Comparison of ENCODE assay signal across 13 mouse cellular contexts in the genomic region with DNA sequence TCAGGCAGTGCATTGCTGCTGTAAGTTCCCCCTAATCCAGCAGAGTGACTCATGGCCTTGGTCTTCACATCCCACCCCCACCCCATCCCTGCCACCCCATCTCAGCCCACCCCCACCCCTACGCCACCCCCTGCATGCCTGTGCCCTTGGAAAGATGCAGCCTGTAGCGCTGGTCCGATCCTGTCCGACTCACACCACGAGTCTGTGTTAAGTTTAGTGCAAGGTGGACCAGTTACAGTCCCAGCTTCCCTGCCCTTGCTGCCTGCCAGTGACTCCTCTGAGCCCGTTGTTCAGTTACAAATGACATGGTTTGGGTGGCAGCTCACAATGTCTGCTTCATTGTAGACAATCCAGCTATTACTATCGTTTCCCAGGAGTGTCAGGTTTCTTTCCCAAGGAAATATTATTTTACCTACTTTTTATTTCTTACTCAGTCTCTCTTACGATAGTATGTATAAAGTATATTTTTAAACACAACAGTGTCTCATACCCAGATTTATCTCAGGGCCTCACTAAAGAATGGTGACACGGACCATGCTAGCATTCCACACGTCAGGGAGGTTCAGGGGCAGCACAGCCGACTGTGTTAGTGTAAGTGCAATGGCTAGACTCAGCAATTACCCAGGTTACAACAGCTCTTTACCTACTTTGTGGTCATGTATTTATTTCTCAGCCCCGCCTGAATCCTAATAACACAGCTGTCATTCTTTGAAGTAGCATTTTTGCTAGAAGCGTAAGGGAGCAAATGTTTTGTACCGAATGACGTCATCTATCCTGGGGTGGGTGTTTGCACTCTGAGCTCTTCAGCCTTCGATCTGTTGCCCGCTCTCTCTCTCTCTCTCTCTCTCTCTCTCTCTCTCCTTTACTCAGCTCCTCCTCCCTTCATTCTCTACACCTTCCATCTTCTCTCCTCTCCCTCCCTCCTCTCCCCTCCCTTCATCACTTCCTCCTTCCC.
DNase-seq lines count a peak whose midpoint lies in the region; ATAC-seq and TF ChIP-seq lines count a peak whose summit lies in the region.
"Had no signal": no experiment of that assay in that cellular context is flagged by ENCODE, and none has a peak within 500 bp of the region (broad histone marks: within the 10 kb centered on the region; RNA-seq: fewer than 3 reads in every experiment).

No protein-coding gene starts in this region.

- H3K9me3 ChIP-seq in heart, postnatal 0 days (replicated peaks; ENCODE audit: control insufficient read depth, low read length) = no peaks in the 10 kb centered on the region
- H3K9me3 ChIP-seq in midbrain, embryonic 10.5 days (replicated peaks) = no peaks in the 10 kb centered on the region
- no peaks in the 10 kb centered on the region for H3K9me3 ChIP-seq in midbrain, embryonic 13.5 days
- no peaks in the 10 kb centered on the region for H3K9me3 ChIP-seq in forebrain, postnatal 0 days (ENCODE audit: low read length)

- intact Hi-C loops in heart, postnatal 10 days (cut with DNase I) = no loop called here
- intact Hi-C loops in left cerebral cortex, postnatal 14 days (cut with DNase I) = no loop called here

- H3K36me3 ChIP-seq in heart, postnatal 0 days (replicated peaks; ENCODE audit: control insufficient read depth, insufficient read depth, low read length) = peaks cover 30% of the 10 kb centered on the region
- H3K36me3 ChIP-seq in midbrain, embryonic 10.5 days = peaks cover 35% of the 10 kb centered on the region
- peaks cover 10% of the 10 kb centered on the region; the same call in 1 of the 2 replicates for H3K36me3 ChIP-seq in midbrain, embryonic 13.5 days
- H3K36me3 ChIP-seq in forebrain, postnatal 0 days (ENCODE audit: insufficient read depth) = no peaks in the 10 kb centered on the region

- no peak for TF ChIP-seq EP300 in heart, postnatal 0 days (IDR thresholded peaks at IDR 0.05; ENCODE audit: low read depth)

- peak overlapping the region; percentile 79 for H3K27ac ChIP-seq in heart, postnatal 0 days (ENCODE audit: low read depth)
- H3K27ac ChIP-seq in midbrain, embryonic 10.5 days (replicated peaks) = peak overlapping the region; percentile 64
- no peak overlapping the region for H3K27ac ChIP-seq in midbrain, embryonic 13.5 days
- no peak overlapping the region for H3K27ac ChIP-seq in forebrain, postnatal 0 days (ENCODE audit: low read depth, low read length)
- H3K27ac ChIP-seq: hindbrain, postnatal 0 days had no signal

- H3K4me2 ChIP-seq in heart, postnatal 0 days (ENCODE audit: low read depth, low read length) = peak overlapping the region; percentile 5; the same call in 1 of the 2 replicates
- H3K4me2 ChIP-seq in midbrain, embryonic 13.5 days (replicated peaks) = no peak overlapping the region
- no peak overlapping the region for H3K4me2 ChIP-seq in forebrain, postnatal 0 days (ENCODE audit: low read depth)

- 25% methylated on average over 17 of the region's 17 CpGs for WGBS in heart, postnatal 0 days
- 83% methylated on average over 17 of the region's 17 CpGs for WGBS in midbrain, embryonic 10.5 days
- 72% methylated on average over 17 of the region's 17 CpGs for WGBS in midbrain, embryonic 13.5 days
- 54% methylated on average over 17 of the region's 17 CpGs for WGBS in forebrain, postnatal 0 days

- TF ChIP-seq CTCF in heart, postnatal 0 days (IDR thresholded peaks at IDR 0.05; ENCODE audit: low read depth) = no peak
- TF ChIP-seq CTCF in forebrain, postnatal 0 days (IDR thresholded peaks at IDR 0.05; ENCODE audit: low read depth) = no peak

- H3K9ac ChIP-seq in heart, postnatal 0 days (replicated peaks; ENCODE audit: low read depth, low read length) = 0 out of 2 replicates have a peak overlapping the region, but pooled peaks have one; percentile 7
- H3K9ac ChIP-seq in midbrain, embryonic 13.5 days (replicated peaks) = no peak overlapping the region
- H3K9ac ChIP-seq in forebrain, postnatal 0 days = no peak overlapping the region

- H3K4me3 ChIP-seq in heart, postnatal 0 days (ENCODE audit: low read depth, low read length) = no peak overlapping the region
- no peak overlapping the region for H3K4me3 ChIP-seq in midbrain, embryonic 10.5 days
- H3K4me3 ChIP-seq in midbrain, embryonic 13.5 days (replicated peaks) = no peak overlapping the region
- no peak overlapping the region for H3K4me3 ChIP-seq in forebrain, postnatal 0 days (ENCODE audit: low read depth, low read length)

- H3K4me1 ChIP-seq in heart, postnatal 0 days (ENCODE audit: control insufficient read depth, insufficient read depth) = peaks cover 19% of the 10 kb centered on the region
- H3K4me1 ChIP-seq in midbrain, embryonic 10.5 days = peaks cover 46% of the 10 kb centered on the region
- peaks cover 17% of the 10 kb centered on the region for H3K4me1 ChIP-seq in midbrain, embryonic 13.5 days (replicated peaks)
- no peaks in the 10 kb centered on the region for H3K4me1 ChIP-seq in forebrain, postnatal 0 days (ENCODE audit: insufficient read depth)

- H3K27me3 ChIP-seq in heart, postnatal 0 days (ENCODE audit: control insufficient read depth, insufficient read depth, low read length) = no peaks in the 10 kb centered on the region
- no peaks in the 10 kb centered on the region for H3K27me3 ChIP-seq in midbrain, embryonic 10.5 days (ENCODE audit: low read depth, poor library complexity, severe bottlenecking)
- no peaks in the 10 kb centered on the region for H3K27me3 ChIP-seq in midbrain, embryonic 13.5 days
- H3K27me3 ChIP-seq in forebrain, postnatal 0 days (ENCODE audit: insufficient read depth, low read length) = no peaks in the 10 kb centered on the region
- H3K27me3 ChIP-seq: CH12.LX had no signal

- DNase-seq in heart, postnatal 0 days (ENCODE audit: low spot score) = peak; percentile 48
- no peak for DNase-seq in heart, postnatal 10 days
- no peak for DNase-seq in midbrain, embryonic 10.5 days (ENCODE audit: low spot score)
- no peak for DNase-seq in forebrain, postnatal 0 days
- DNase-seq in left cerebral cortex, postnatal 14 days (ENCODE audit: low spot score in 2 of 2) = no peak
- DNase-seq: adrenal gland, postnatal 14 days; cerebellum, adult 11-12 months; left cerebral cortex, postnatal 4 days; thymus, postnatal 4 days had no signal

- peak; percentile 77 for ATAC-seq in heart, postnatal 0 days (ENCODE audit: insufficient read depth, low read depth)
- no peak for ATAC-seq in midbrain, embryonic 13.5 days
- peak; percentile 23; the same call in 1 of the 2 replicates for ATAC-seq in forebrain, postnatal 0 days
- no peak for ATAC-seq in granulocyte monocyte progenitor cell, adult 5-6 weeks (replicated peaks; ENCODE audit: poor library complexity, severe bottlenecking)
- ATAC-seq: hindbrain, postnatal 0 days had no signal

Comparison
In these comparisons a context has a peak if more than half of its experiments do, and no peak if none do; other contexts are left out.
1. H3K27ac ChIP-seq: peak in heart, postnatal 0 days (single experiment) and midbrain, embryonic 10.5 days (single experiment); none in midbrain, embryonic 13.5 days (single experiment) and forebrain, postnatal 0 days (single experiment).
2. ATAC-seq: peak in heart, postnatal 0 days (single experiment) and forebrain, postnatal 0 days (single experiment); none in midbrain, embryonic 13.5 days (single experiment) and granulocyte monocyte progenitor cell, adult 5-6 weeks (single experiment).